Mouse (Mus musculus) gastrocnemius, postnatal 14 days (tissue): ENCODE data around the gene Kif18b. TPM values are rescaled to one million over a fixed set of nuclear protein-coding genes. Genes with fewer than 3 reads are reported as not detected.

Experiments
- DNase-seq: peaks from one replicate; pipeline ENCODE4 v3.0.0; 2021; ENCODE audit warnings: mixed read lengths
- intact Hi-C: fragments of 180-260 bp; cut with DNase I; formaldehyde crosslinking; loops from one replicate; pipeline ENCODE4 v1.15.1; 2025; ENCODE audit warnings: low total_unique reads
- total RNA-seq, 2 experiments: library from RNA; stranded (reverse); gene quantifications; 2 replicates each; pipeline ENCODE4 v1.2.3; 2021

Gene Kif18b
- total RNA-seq, 2 experiments from 2014 or later, result 1.8 to 2.0 TPM

- DNase-seq, result no peak
- intact Hi-C loops, result no loop called here
Measured at GRCm38 (mm10) chr11:102890096-102890495, 34.8 kb downstream of the Kif18b start.

GRCm38 (mm10) chr11:102888135-102888534 lies 36.8 kb downstream of the Kif18b start:
- DNase-seq, result no peak
- intact Hi-C loops, result no loop called here

DNA sequence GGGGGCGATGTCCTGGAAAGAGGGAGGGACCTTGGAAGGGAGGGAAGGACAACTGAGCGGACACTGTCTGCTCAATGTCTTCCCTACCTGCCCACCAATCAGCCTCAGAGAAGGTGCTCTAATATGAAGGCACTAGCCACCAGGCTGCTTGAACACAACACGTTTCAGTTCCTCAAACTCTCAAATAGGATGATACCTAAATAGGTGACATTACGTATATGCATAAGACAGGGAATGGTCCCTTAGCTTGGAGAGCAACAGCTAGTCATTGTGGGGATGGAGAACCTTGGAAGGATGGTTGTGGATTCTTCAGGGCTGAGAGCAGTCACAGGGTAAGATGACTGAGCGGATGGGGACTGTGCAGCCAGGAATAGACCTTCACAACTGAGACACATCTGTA lies 37.5 kb downstream of the Kif18b start:
- intact Hi-C loops, result no loop called here
- DNase-seq, result no peak

DNA sequence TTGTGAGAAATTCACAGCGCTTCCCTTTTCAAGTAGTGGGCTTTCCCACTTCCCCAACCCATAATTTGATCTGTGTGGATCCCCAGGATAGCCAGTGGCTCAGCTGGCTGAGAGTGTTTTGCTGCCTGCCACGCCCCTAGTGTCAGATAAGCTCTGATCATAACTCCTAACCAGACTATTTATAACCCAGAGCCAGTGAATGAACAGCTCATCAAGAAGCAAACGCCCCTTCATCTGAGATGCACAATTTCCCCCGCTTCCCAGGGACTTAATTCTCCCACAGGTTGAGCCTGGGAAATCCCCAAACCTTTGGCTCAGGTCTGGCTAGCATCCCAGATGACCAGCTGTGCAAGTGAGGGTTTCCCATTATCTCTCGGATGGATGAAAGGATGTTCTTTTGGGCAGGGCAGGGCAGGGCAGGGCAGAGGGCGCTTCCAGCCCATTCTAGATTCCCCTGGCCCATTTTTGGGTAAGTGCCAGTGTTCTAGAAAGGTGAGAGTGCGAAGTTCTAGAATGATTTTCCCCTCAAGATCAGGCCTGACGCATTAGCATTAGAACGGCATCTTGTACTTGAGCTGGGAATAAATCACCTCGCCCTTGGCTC lies 40.2 kb downstream of the Kif18b start, which contains the start of gene Fam187a:
Fam187a (plus strand) TSS at position 554 of the 604 bp plus-strand sequence.
- DNase-seq, result no peak
- intact Hi-C loops, result no loop called here

- intact Hi-C loops, result no loop called here
- DNase-seq, result no peak
Measured at GRCm38 (mm10) chr11:102881314-102882198, 43.4 kb downstream of the Kif18b start.

DNA sequence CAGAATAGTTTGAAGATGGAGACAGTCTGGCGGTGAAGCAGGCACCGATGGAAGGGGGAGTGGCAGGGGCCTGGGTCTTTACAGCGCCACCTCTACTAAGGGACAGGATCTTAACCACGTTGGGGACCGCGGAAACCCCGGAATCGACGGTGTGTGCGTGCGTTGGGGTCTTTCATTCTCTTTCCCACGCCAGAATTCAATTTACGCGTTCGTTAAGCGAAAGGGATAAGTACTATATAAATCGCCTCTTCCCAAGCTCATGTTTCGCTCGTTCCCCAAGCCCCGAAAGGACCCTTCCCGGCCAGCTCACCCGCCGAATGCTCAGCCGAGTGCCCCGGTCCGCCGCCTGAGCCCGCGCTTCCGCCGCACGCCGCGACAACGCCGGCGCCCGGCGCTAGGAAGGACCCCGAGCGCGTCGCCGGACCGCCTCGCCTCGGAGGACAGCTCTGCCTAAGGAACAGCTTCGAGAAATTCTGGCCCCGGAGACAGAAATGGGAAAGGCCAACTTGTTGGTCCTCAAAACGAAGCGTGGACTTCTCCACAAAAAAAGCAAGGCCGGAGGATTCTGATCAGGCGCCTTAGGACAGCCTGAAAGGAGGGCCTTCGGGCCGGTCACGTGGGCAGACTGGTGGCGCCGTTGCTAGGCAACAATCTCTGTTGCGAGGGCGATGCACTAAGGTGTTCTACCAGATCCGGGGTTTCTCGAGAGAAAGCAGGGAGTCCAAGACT lies 44.2 kb downstream of the Kif18b start, which contains the start of the genes Eftud2 and Ccdc103:
Eftud2 (minus strand) TSS at position 401 of the 729 bp plus-strand sequence.
Ccdc103 (plus strand) TSS at position 620 of the 729 bp plus-strand sequence.
- intact Hi-C loops, result no loop called here
- peak; percentile 89 for DNase-seq

GRCm38 (mm10) chr11:102879558-102879957 lies 45.4 kb downstream of the Kif18b start:
- DNase-seq, result no peak

GRCm38 (mm10) chr11:102874801-102875334 lies 50.1 kb downstream of the Kif18b start:
- intact Hi-C loops, result no loop called here
- no peak for DNase-seq

More at GRCm38 (mm10) chr11:102879558-102879957, 45.4 kb downstream of the Kif18b start:
- intact Hi-C loops, result no loop called here

GRCm38 (mm10) chr11:102864272-102864671 lies 60.7 kb downstream of the Kif18b start:
- peak; percentile 66 for DNase-seq
- intact Hi-C loops, result no loop called here

DNA sequence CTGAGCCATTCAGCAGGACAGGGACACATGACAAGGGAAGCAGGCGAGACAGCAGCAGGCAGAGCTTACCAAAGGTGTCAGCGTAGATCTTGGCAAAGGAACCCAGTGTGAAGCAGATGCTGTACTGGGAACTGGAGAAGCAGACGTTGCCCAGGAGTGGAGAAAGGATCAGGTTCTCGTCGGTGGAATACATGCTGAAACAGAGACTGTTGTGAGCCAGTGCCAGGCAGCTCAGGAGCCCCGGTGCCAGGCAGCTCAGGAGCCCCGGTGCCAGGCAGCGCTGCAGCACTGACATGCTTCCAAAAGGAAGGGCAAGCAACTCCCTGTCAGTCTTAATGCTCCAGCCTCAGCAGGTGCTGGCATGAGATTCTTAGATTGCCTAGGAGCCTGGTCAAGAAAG lies 65.0 kb downstream of the Kif18b start:
- intact Hi-C loops, result no loop called here
- DNase-seq, result peak; percentile 56

- peak; percentile 45 for DNase-seq
- intact Hi-C loops, result no loop called here
Measured at GRCm38 (mm10) chr11:102858951-102859350, 66.0 kb downstream of the Kif18b start.

GRCm38 (mm10) chr11:102855941-102856340 lies 69.0 kb downstream of the Kif18b start:
- intact Hi-C loops, result no loop called here
- DNase-seq, result no peak

Other genes starting within 250 kb of the Kif18b start
- gene Ccdc43, start 227.3 kb downstream of the Kif18b start, total RNA-seq, result 10 to 100 TPM; 80.4 to 84.6 TPM
- gene Adam11, start 163.7 kb downstream of the Kif18b start, total RNA-seq, result 1 to 10 TPM in 1 of 2 experiments, under 1 TPM in 1; 0.84 to 1.4 TPM
- 10 to 100 TPM; 15.2 to 17.9 TPM for gene Gjc1, start 105.4 kb downstream of the Kif18b start, total RNA-seq
- gene Higd1b, start 89.3 kb downstream of the Kif18b start, total RNA-seq, result 1 to 10 TPM; 4.8 to 8.3 TPM
- gene Eftud2, start 44.1 kb downstream of the Kif18b start, total RNA-seq, result 10 to 100 TPM; 31.1 to 31.7 TPM
- not detected for gene Ccdc103, start 43.9 kb downstream of the Kif18b start, total RNA-seq
- gene Fam187a, start 40.0 kb downstream of the Kif18b start, total RNA-seq, result not detected
- gene Gfap, start 24.2 kb downstream of the Kif18b start, total RNA-seq, result under 1 TPM; 0.16 to 0.23 TPM
- gene C1ql1, start 21.6 kb upstream of the Kif18b start, total RNA-seq, result under 1 TPM; 0.20 to 0.41 TPM
- gene Nmt1, start 103.1 kb upstream of the Kif18b start, total RNA-seq, result 10 to 100 TPM; 42.8 to 44.0 TPM
- 10 to 100 TPM; 22.8 to 30.0 TPM for gene Dcakd, start 103.2 kb upstream of the Kif18b start, total RNA-seq
- 1 to 10 TPM; 4.5 TPM for gene Plcd3, start 176.5 kb upstream of the Kif18b start, total RNA-seq
- gene Acbd4, start 176.6 kb upstream of the Kif18b start, total RNA-seq, result 10 to 100 TPM; 30.0 to 35.7 TPM
- gene Hexim1, start 191.1 kb upstream of the Kif18b start, total RNA-seq, result 10 to 100 TPM; 20.7 to 21.5 TPM
- 1 to 10 TPM; 2.7 to 3.8 TPM for gene Hexim2, start 207.3 kb upstream of the Kif18b start, total RNA-seq
- 1 to 10 TPM; 6.7 to 7.3 TPM for gene Fmnl1, start 246.0 kb upstream of the Kif18b start, total RNA-seq